Comparison of ENCODE assay signal across 30 mouse cellular contexts in genomic region chr10:49709748-49710147, GRCm38 (mm10).
A peak's percentile ranks its signal among the peaks of the same experiment; 100 is the strongest.
DNase-seq lines count a peak whose midpoint lies in the region; ATAC-seq and TF ChIP-seq lines count a peak whose summit lies in the region.
"Had no signal": no experiment of that assay in that cellular context is flagged by ENCODE, and none has a peak within 500 bp of the region (broad histone marks: within the 10 kb centered on the region; RNA-seq: fewer than 3 reads in every experiment).

No protein-coding gene starts in this region.

- no peaks in the 10 kb centered on the region for H3K36me3 ChIP-seq in forebrain, embryonic 16.5 days (ENCODE audit: control insufficient read depth, insufficient read depth)
- H3K36me3 ChIP-seq in forebrain, embryonic 12.5 days (replicated peaks) = no peaks in the 10 kb centered on the region
- H3K36me3 ChIP-seq in kidney, adult 2 months (ENCODE audit: control insufficient read depth, insufficient read depth, low read length) = no peaks in the 10 kb centered on the region
- H3K36me3 ChIP-seq: embryonic facial prominence, embryonic 10.5 days; embryonic facial prominence, embryonic 15.5 days; kidney, embryonic 15.5 days; liver, embryonic 12.5 days; midbrain, embryonic 12.5 days; stomach, embryonic 15.5 days had no signal

- peak; percentile 79 for DNase-seq in brain, adult 2 months (ENCODE audit: low read depth, low spot score)
- DNase-seq in cerebellum, adult 11 months = peak; percentile 15
- DNase-seq in cerebellum, adult 9-11 months = peak; percentile 53
- no peak for DNase-seq in gastrocnemius, postnatal 36 days
- DNase-seq in kidney, adult 2 months = no peak
- DNase-seq: adrenal gland, postnatal 36 days; gastrocnemius, postnatal 10 days; heart, adult 11 months; heart, postnatal 4 days; kidney, adult 11 months; kidney, postnatal 25 days; layer of hippocampus, postnatal 36 days; left cerebral cortex, postnatal 4 days; liver, postnatal 0 days; lung, postnatal 36 days; right cerebral cortex, postnatal 25 days; thymus, postnatal 14 days had no signal

- TF ChIP-seq CTCF in kidney, adult 2 months (conservative IDR thresholded peaks at IDR 0.05; ENCODE audit: insufficient read depth, insufficient read length, low read depth, low read length) = no peak

- H3K4me1 ChIP-seq in forebrain, embryonic 16.5 days (replicated peaks; ENCODE audit: control insufficient read depth, insufficient read depth, low read length) = no peaks in the 10 kb centered on the region
- H3K4me1 ChIP-seq in forebrain, embryonic 12.5 days = no peaks in the 10 kb centered on the region
- no peaks in the 10 kb centered on the region for H3K4me1 ChIP-seq in kidney, adult 2 months (ENCODE audit: control insufficient read depth, insufficient read depth, low read length)
- H3K4me1 ChIP-seq: embryonic facial prominence, embryonic 10.5 days; embryonic facial prominence, embryonic 15.5 days; kidney, embryonic 15.5 days; liver, embryonic 12.5 days; megakaryocyte, embryonic 14.5 days; midbrain, embryonic 12.5 days; stomach, embryonic 15.5 days had no signal

- H3K4me2 ChIP-seq in forebrain, embryonic 16.5 days (ENCODE audit: low read length) = no peak overlapping the region
- H3K4me2 ChIP-seq in forebrain, embryonic 12.5 days = no peak overlapping the region
- H3K4me2 ChIP-seq: embryonic facial prominence, embryonic 15.5 days; heart, embryonic 11.5 days; hindbrain, embryonic 14.5 days; kidney, embryonic 15.5 days; liver, embryonic 12.5 days; midbrain, embryonic 12.5 days; stomach, embryonic 15.5 days had no signal

- TF ChIP-seq POLR2A in kidney, adult 2 months (IDR thresholded peaks at IDR 0.05; ENCODE audit: low read depth, low read length) = no peak

- H3K9me3 ChIP-seq in forebrain, embryonic 16.5 days (ENCODE audit: control insufficient read depth, low read length) = no peaks in the 10 kb centered on the region
- no peaks in the 10 kb centered on the region for H3K9me3 ChIP-seq in forebrain, embryonic 12.5 days
- H3K9me3 ChIP-seq: embryonic facial prominence, embryonic 10.5 days; embryonic facial prominence, embryonic 15.5 days; kidney, embryonic 15.5 days; liver, embryonic 12.5 days; megakaryocyte, embryonic 14.5 days; midbrain, embryonic 12.5 days; stomach, embryonic 15.5 days had no signal

- intact Hi-C loops in gastrocnemius, postnatal 36 days (cut with DNase I) = no loop called here

- no peak overlapping the region for H3K4me3 ChIP-seq in forebrain, embryonic 16.5 days (replicated peaks; ENCODE audit: low read length)
- H3K4me3 ChIP-seq in forebrain, embryonic 12.5 days (replicated peaks) = no peak overlapping the region
- no peak overlapping the region for H3K4me3 ChIP-seq in kidney, adult 2 months (ENCODE audit: insufficient read depth, low read depth, low read length)
- H3K4me3 ChIP-seq: embryonic facial prominence, embryonic 10.5 days; embryonic facial prominence, embryonic 15.5 days; kidney, embryonic 15.5 days; liver, embryonic 12.5 days; megakaryocyte, embryonic 14.5 days; midbrain, embryonic 12.5 days; stomach, embryonic 15.5 days had no signal

- WGBS in forebrain, embryonic 16.5 days = 67% methylated on average over 3 of the region's 3 CpGs
- WGBS in forebrain, embryonic 12.5 days = 86% methylated on average over 3 of the region's 3 CpGs
- WGBS in kidney, adult 2 months = 91% methylated on average over 3 of the region's 3 CpGs

- ATAC-seq in forebrain, embryonic 16.5 days = peak; percentile 69
- no peak for ATAC-seq in forebrain, embryonic 12.5 days (ENCODE audit: low FRiP score)
- ATAC-seq: CD4-positive, CD25-positive, alpha-beta regulatory T cell, adult 4 months; inflammation-experienced regulatory T-cells, adult 6 months; liver, embryonic 12.5 days; liver, postnatal 0 days had no signal

- H3K9ac ChIP-seq in forebrain, embryonic 16.5 days (replicated peaks; ENCODE audit: low read depth, low read length) = no peak overlapping the region
- H3K9ac ChIP-seq in forebrain, embryonic 12.5 days = no peak overlapping the region
- H3K9ac ChIP-seq: embryonic facial prominence, embryonic 15.5 days; hindbrain, embryonic 14.5 days; kidney, embryonic 15.5 days; liver, embryonic 12.5 days; liver, postnatal 0 days; midbrain, embryonic 12.5 days; stomach, embryonic 15.5 days had no signal

- no peaks in the 10 kb centered on the region for H3K27me3 ChIP-seq in forebrain, embryonic 16.5 days (replicated peaks; ENCODE audit: control insufficient read depth, insufficient read depth, low read length)
- H3K27me3 ChIP-seq in forebrain, embryonic 12.5 days = no peaks in the 10 kb centered on the region
- no peaks in the 10 kb centered on the region for H3K27me3 ChIP-seq in kidney, adult 2 months (replicated peaks; ENCODE audit: control insufficient read depth, insufficient read depth, low read length)
- H3K27me3 ChIP-seq: embryonic facial prominence, embryonic 15.5 days; kidney, embryonic 15.5 days; liver, embryonic 12.5 days; megakaryocyte, embryonic 14.5 days; midbrain, embryonic 12.5 days; stomach, embryonic 15.5 days had no signal

- H3K27ac ChIP-seq in forebrain, embryonic 16.5 days (ENCODE audit: low read length) = no peak overlapping the region
- H3K27ac ChIP-seq in forebrain, embryonic 12.5 days = no peak overlapping the region
- H3K27ac ChIP-seq in kidney, adult 2 months (ENCODE audit: insufficient read depth, low read depth, low read length) = no peak overlapping the region
- H3K27ac ChIP-seq: embryonic facial prominence, embryonic 10.5 days; embryonic facial prominence, embryonic 15.5 days; hindbrain, embryonic 14.5 days; kidney, embryonic 15.5 days; liver, embryonic 12.5 days; midbrain, embryonic 12.5 days; stomach, embryonic 15.5 days had no signal

Comparison
In these comparisons a context has a peak if more than half of its experiments do, and no peak if none do; other contexts are left out.
1. DNase-seq: peak in brain, adult 2 months (single experiment), cerebellum, adult 11 months (single experiment) and cerebellum, adult 9-11 months (single experiment); none in gastrocnemius, postnatal 36 days (0 of 2) and kidney, adult 2 months (single experiment).